Mouse (Mus musculus): ENCODE data around the gene Taf15. TPM values are rescaled to one million over a fixed set of nuclear protein-coding genes. Genes with fewer than 3 reads are reported as not detected.
A peak's percentile ranks its signal among the peaks of the same experiment; 100 is the strongest.

Taf15 gene
- 44.6 TPM for polyA plus RNA-seq (2012; fragmentation: generic; extraction: Trizol)
- long read RNA-seq, experiment 1, partial matches to known transcripts = 0 of 1 reads
- long read RNA-seq, experiment 1, other reads (novel, unspliced or antisense) = 1 of 1 reads
- long read RNA-seq, experiment 2, partial matches to known transcripts = 0 of 7 reads
- long read RNA-seq, experiment 2, other reads (novel, unspliced or antisense) = 1 of 7 reads

- TF ChIP-seq CEBPB (IDR thresholded peaks at IDR 0.05; ENCODE audit: low read depth) (peak; percentile 46), MYOG (IDR thresholded peaks at IDR 0.05; ENCODE audit: control insufficient read depth, extremely low read depth, insufficient read length) (no peak), CTCF (IDR thresholded peaks at IDR 0.05; ENCODE audit: control insufficient read depth, insufficient read depth, insufficient read length) (peak; percentile 62), MAX (IDR thresholded peaks at IDR 0.05) (peak; percentile 91)
- H3K36me3 ChIP-seq (ENCODE audit: control insufficient read depth, insufficient read depth) = peaks cover 34% of the 10 kb centered on the region
- H3K4me3 ChIP-seq (ENCODE audit: insufficient read depth, poor library complexity, severe bottlenecking) = peak within 1 kb of the TSS; percentile 95
- H3ac ChIP-seq (ENCODE audit: control insufficient read depth, insufficient read length, low read depth) = peak within 1 kb of the TSS; percentile 96
- peaks cover 48% of the 10 kb centered on the region for H3K79me2 ChIP-seq (ENCODE audit: control insufficient read depth, insufficient read depth)
- no peaks in the 10 kb centered on the region for H3K27me3 ChIP-seq (ENCODE audit: control insufficient read depth, insufficient read depth, insufficient read length)
- H3K79me3 ChIP-seq (ENCODE audit: low read depth) = peaks cover 42% of the 10 kb centered on the region
These were observed at the start of gene Taf15 for GRCm38 (mm10) chr11:83472324-83473234. Gene Taf15, plus strand, starts transcription at chr11:83473086.

GRCm38 (mm10) chr11:83424681-83425080, 48.2 kb upstream of the Taf15 start:
- H3K27me3 ChIP-seq (ENCODE audit: control insufficient read depth, insufficient read depth, insufficient read length) = peaks cover 45% of the 10 kb centered on the region

GRCm38 (mm10) chr11:83426964-83427363, 45.9 kb upstream of the Taf15 start:
- Histone ChIP-seq H3K4me3 (ENCODE audit: insufficient read depth, poor library complexity, severe bottlenecking) (no peak overlapping the region), H3K79me2 (ENCODE audit: control insufficient read depth, insufficient read depth) (no peaks in the 10 kb centered on the region), H3K79me3 (ENCODE audit: low read depth) (no peaks in the 10 kb centered on the region), H3K27me3 (ENCODE audit: control insufficient read depth, insufficient read depth, insufficient read length) (peaks cover 54% of the 10 kb centered on the region), H3ac (ENCODE audit: control insufficient read depth, insufficient read length, low read depth) (no peak overlapping the region), H3K36me3 (ENCODE audit: control insufficient read depth, insufficient read depth) (no peaks in the 10 kb centered on the region)
- no peak for TF ChIP-seq CTCF (IDR thresholded peaks at IDR 0.05; ENCODE audit: control insufficient read depth, insufficient read depth, insufficient read length)
- no peak for TF ChIP-seq CEBPB (IDR thresholded peaks at IDR 0.05; ENCODE audit: low read depth)
- no peak for TF ChIP-seq FOSL1 (IDR thresholded peaks at IDR 0.05; ENCODE audit: insufficient read depth, low read length, poor library complexity, severe bottlenecking)
- no peak for TF ChIP-seq MYOD1 (IDR thresholded peaks at IDR 0.05; ENCODE audit: control insufficient read depth, insufficient read length, low read depth)
- TF ChIP-seq MYOG (IDR thresholded peaks at IDR 0.05; ENCODE audit: control insufficient read depth, extremely low read depth, insufficient read length) = no peak
- no peak for TF ChIP-seq MAX (IDR thresholded peaks at IDR 0.05)
- TF ChIP-seq USF1 (IDR thresholded peaks at IDR 0.05; ENCODE audit: low read depth) = no peak

More at GRCm38 (mm10) chr11:83424681-83425080, 48.2 kb upstream of the Taf15 start:
- Histone ChIP-seq H3ac (ENCODE audit: control insufficient read depth, insufficient read length, low read depth) (no peak overlapping the region), H3K36me3 (ENCODE audit: control insufficient read depth, insufficient read depth) (no peaks in the 10 kb centered on the region), H3K79me3 (ENCODE audit: low read depth) (no peaks in the 10 kb centered on the region), H3K79me2 (ENCODE audit: control insufficient read depth, insufficient read depth) (no peaks in the 10 kb centered on the region), H3K4me3 (ENCODE audit: insufficient read depth, poor library complexity, severe bottlenecking) (no peak overlapping the region)
- TF ChIP-seq FOSL1 (IDR thresholded peaks at IDR 0.05; ENCODE audit: insufficient read depth, low read length, poor library complexity, severe bottlenecking) (no peak), CTCF (IDR thresholded peaks at IDR 0.05; ENCODE audit: control insufficient read depth, insufficient read depth, insufficient read length) (peak; percentile 66)

GRCm38 (mm10) chr11:83429355-83429754, 43.5 kb upstream of the Taf15 start, which contains the start of gene Gas2l2:
Gene Gas2l2, minus strand, starts transcription at chr11:83429455.
- no peaks in the 10 kb centered on the region for H3K36me3 ChIP-seq (ENCODE audit: control insufficient read depth, insufficient read depth)
- H3K27me3 ChIP-seq (ENCODE audit: control insufficient read depth, insufficient read depth, insufficient read length) = peaks cover 50% of the 10 kb centered on the region
- H3K79me3 ChIP-seq (ENCODE audit: low read depth) = no peaks in the 10 kb centered on the region
- H3K4me3 ChIP-seq (ENCODE audit: insufficient read depth, poor library complexity, severe bottlenecking) = no peak within 1 kb of the TSS
- no peaks in the 10 kb centered on the region for H3K79me2 ChIP-seq (ENCODE audit: control insufficient read depth, insufficient read depth)
- H3ac ChIP-seq (ENCODE audit: control insufficient read depth, insufficient read length, low read depth) = no peak within 1 kb of the TSS
- TF ChIP-seq FOSL1 (IDR thresholded peaks at IDR 0.05; ENCODE audit: insufficient read depth, low read length, poor library complexity, severe bottlenecking) = no peak
- TF ChIP-seq CTCF (IDR thresholded peaks at IDR 0.05; ENCODE audit: control insufficient read depth, insufficient read depth, insufficient read length) = no peak
- no peak for TF ChIP-seq MYOG (IDR thresholded peaks at IDR 0.05; ENCODE audit: control insufficient read depth, extremely low read depth, insufficient read length)
- no peak for TF ChIP-seq USF1 (IDR thresholded peaks at IDR 0.05; ENCODE audit: low read depth)
- TF ChIP-seq MYOD1 (IDR thresholded peaks at IDR 0.05; ENCODE audit: control insufficient read depth, insufficient read length, low read depth) = no peak
- no peak for TF ChIP-seq CEBPB (IDR thresholded peaks at IDR 0.05; ENCODE audit: low read depth)
- TF ChIP-seq MAX (IDR thresholded peaks at IDR 0.05) = no peak

- Histone ChIP-seq H3K27me3 (ENCODE audit: control insufficient read depth, insufficient read depth, insufficient read length) (peaks cover 46% of the 10 kb centered on the region), H3ac (ENCODE audit: control insufficient read depth, insufficient read length, low read depth) (no peak overlapping the region), H3K79me3 (ENCODE audit: low read depth) (no peaks in the 10 kb centered on the region), H3K4me3 (ENCODE audit: insufficient read depth, poor library complexity, severe bottlenecking) (no peak overlapping the region), H3K79me2 (ENCODE audit: control insufficient read depth, insufficient read depth) (no peaks in the 10 kb centered on the region), H3K36me3 (ENCODE audit: control insufficient read depth, insufficient read depth) (no peaks in the 10 kb centered on the region)
- no peak for TF ChIP-seq MYOG (IDR thresholded peaks at IDR 0.05; ENCODE audit: control insufficient read depth, extremely low read depth, insufficient read length)
- TF ChIP-seq CTCF (IDR thresholded peaks at IDR 0.05; ENCODE audit: control insufficient read depth, insufficient read depth, insufficient read length) = no peak
- TF ChIP-seq MYOD1 (IDR thresholded peaks at IDR 0.05; ENCODE audit: control insufficient read depth, insufficient read length, low read depth) = no peak
- no peak for TF ChIP-seq MAX (IDR thresholded peaks at IDR 0.05)
- TF ChIP-seq FOSL1 (IDR thresholded peaks at IDR 0.05; ENCODE audit: insufficient read depth, low read length, poor library complexity, severe bottlenecking) = no peak
- TF ChIP-seq USF1 (IDR thresholded peaks at IDR 0.05; ENCODE audit: low read depth) = no peak
- no peak for TF ChIP-seq CEBPB (IDR thresholded peaks at IDR 0.05; ENCODE audit: low read depth)
These were observed 40.4 kb upstream of the Taf15 start for GRCm38 (mm10) chr11:83432533-83432932.
